9 mouse cellular contexts compared by ENCODE assay signal in genomic region chr7:16848579-16848978, GRCm38 (mm10). TPM values are rescaled to one million over a fixed set of nuclear protein-coding genes. Genes with fewer than 3 reads are reported as not detected.
DNase-seq lines count a peak whose midpoint lies in the region; ATAC-seq and TF ChIP-seq lines count a peak whose summit lies in the region.
"Had no signal": no experiment of that assay in that cellular context is flagged by ENCODE, and none has a peak within 500 bp of the region (broad histone marks: within the 10 kb centered on the region; RNA-seq: fewer than 3 reads in every experiment).

No protein-coding gene starts in this region.

- no peak for TF ChIP-seq POLR2A in thymus, adult 2 months (IDR thresholded peaks at IDR 0.05; ENCODE audit: control insufficient read depth, extremely low read depth, insufficient read depth, low read length, poor library complexity)

- no peak overlapping the region for H3K27ac ChIP-seq in neural tube, embryonic 15.5 days (replicated peaks)
- H3K27ac ChIP-seq in thymus, adult 2 months (ENCODE audit: control insufficient read depth, insufficient read depth, low read length) = no peak overlapping the region
- H3K27ac ChIP-seq: limb, embryonic 15.5 days had no signal

- TF ChIP-seq CTCF in thymus, adult 2 months (IDR thresholded peaks at IDR 0.05; ENCODE audit: borderline replicate concordance, control insufficient read depth, extremely low read depth, insufficient read depth, low read length, poor library complexity) = peak; percentile 68; the same call in 1 of the 2 replicates

- H3K27me3 ChIP-seq in neural tube, embryonic 15.5 days (replicated peaks) = no peaks in the 10 kb centered on the region
- H3K27me3 ChIP-seq in thymus, adult 2 months (ENCODE audit: control insufficient read depth, insufficient read depth, low read length) = no peaks in the 10 kb centered on the region
- H3K27me3 ChIP-seq: limb, embryonic 15.5 days had no signal

- no peaks in the 10 kb centered on the region for H3K9me3 ChIP-seq in neural tube, embryonic 15.5 days (replicated peaks)
- H3K9me3 ChIP-seq: limb, embryonic 15.5 days had no signal

- H3K4me1 ChIP-seq in neural tube, embryonic 15.5 days = peaks cover 23% of the 10 kb centered on the region
- peaks cover 4% of the 10 kb centered on the region; the same call in 1 of the 2 replicates for H3K4me1 ChIP-seq in thymus, adult 2 months (replicated peaks; ENCODE audit: control insufficient read depth, insufficient read depth, low read length)

- H3K36me3 ChIP-seq in neural tube, embryonic 15.5 days = peaks cover 24% of the 10 kb centered on the region
- peaks cover 66% of the 10 kb centered on the region for H3K36me3 ChIP-seq in thymus, adult 2 months (ENCODE audit: control insufficient read depth, insufficient read depth, low read length)

- H3K4me2 ChIP-seq in neural tube, embryonic 15.5 days = no peak overlapping the region
- H3K4me2 ChIP-seq: limb, embryonic 15.5 days had no signal

- 21% methylated on average over 17 of the region's 17 CpGs for WGBS in neural tube, embryonic 15.5 days
- WGBS in thymus, adult 2 months = 80% methylated on average over 17 of the region's 17 CpGs

- no peak overlapping the region for H3K4me3 ChIP-seq in neural tube, embryonic 15.5 days (replicated peaks)
- H3K4me3 ChIP-seq in thymus, adult 2 months (ENCODE audit: control insufficient read depth, insufficient read depth, low read length) = no peak overlapping the region
- H3K4me3 ChIP-seq: limb, embryonic 15.5 days had no signal

- no peak for ATAC-seq in CD4-positive, CD25-positive, alpha-beta regulatory T cell, adult 4 months
- no peak for ATAC-seq in neural tube, embryonic 15.5 days (ENCODE audit: low FRiP score)

- peak; percentile 76 for DNase-seq in CD4-positive, CD25-positive, alpha-beta regulatory T cell, adult 2 months (ENCODE audit: low read depth, low spot score)
- DNase-seq in neural tube, embryonic 10.5 days (ENCODE audit: extremely low spot score, low spot score) = peak; percentile 63
- DNase-seq in embryo, embryonic 9.5 days (ENCODE audit: extremely low spot score) = peak; percentile 47
- peak; percentile 73 to 78 for DNase-seq in kidney, postnatal 4 days
- DNase-seq in lung, postnatal 36 days = peak; percentile 70
- DNase-seq in thymus, adult 2 months = peak; percentile 56

- no peak overlapping the region for H3K9ac ChIP-seq in neural tube, embryonic 15.5 days (replicated peaks)
- H3K9ac ChIP-seq: limb, embryonic 15.5 days had no signal

RNA-seq across cellular contexts. Expression of gene Prkd2, which starts 5.9 kb away (rescaled TPM):
- polyA plus RNA-seq in CD4-positive, CD25-positive, alpha-beta regulatory T cell, adult 4 months (2017; shearing (Covaris generic)) = 10 to 100 TPM; 57.3 to 60.0 TPM
- polyA plus RNA-seq in neural tube, embryonic 15.5 days (2015; fragmentation: Nextera tagmentation; extraction: Ambion mirVana) = 5.0 and 8.4 TPM in 2 replicates
- polyA plus RNA-seq in thymus, adult 2 months (2012; rRNA removed) = 363 and 406 TPM in 2 replicates

RNA-seq across cellular contexts. Expression of gene Dact3, which starts 26.5 kb away (rescaled TPM):
- not detected for polyA plus RNA-seq in CD4-positive, CD25-positive, alpha-beta regulatory T cell, adult 4 months (2017; shearing (Covaris generic))
- 3.7 and 4.8 TPM in 2 replicates for polyA plus RNA-seq in neural tube, embryonic 15.5 days (2015; fragmentation: Nextera tagmentation; extraction: Ambion mirVana)
- polyA plus RNA-seq in thymus, adult 2 months (2012; rRNA removed) = 3.8 and 4.4 TPM in 2 replicates

RNA-seq across cellular contexts. Expression of gene Fkrp, which starts 32.0 kb away (rescaled TPM):
- 10 to 100 TPM in 1 of 2 experiments, 1 to 10 TPM in 1; 6.8 to 11.2 TPM for polyA plus RNA-seq in CD4-positive, CD25-positive, alpha-beta regulatory T cell, adult 4 months (2017; shearing (Covaris generic))
- polyA plus RNA-seq in neural tube, embryonic 15.5 days (2015; fragmentation: Nextera tagmentation; extraction: Ambion mirVana) = 48.4 and 50.4 TPM in 2 replicates
- polyA plus RNA-seq in thymus, adult 2 months (2012; rRNA removed) = 48.7 and 51.5 TPM in 2 replicates

RNA-seq across cellular contexts. Expression of gene Strn4, which starts 32.9 kb away (rescaled TPM):
- 10 to 100 TPM; 19.2 TPM for polyA plus RNA-seq in CD4-positive, CD25-positive, alpha-beta regulatory T cell, adult 4 months (2017; shearing (Covaris generic))
- 139 and 156 TPM in 2 replicates for polyA plus RNA-seq in neural tube, embryonic 15.5 days (2015; fragmentation: Nextera tagmentation; extraction: Ambion mirVana)
- polyA plus RNA-seq in thymus, adult 2 months (2012; rRNA removed) = 307 and 318 TPM in 2 replicates

RNA-seq across cellular contexts. Expression of gene Gng8, which starts 43.0 kb away (rescaled TPM):
- not detected for polyA plus RNA-seq in CD4-positive, CD25-positive, alpha-beta regulatory T cell, adult 4 months (2017; shearing (Covaris generic))
- 4.0 and 4.1 TPM in 2 replicates for polyA plus RNA-seq in neural tube, embryonic 15.5 days (2015; fragmentation: Nextera tagmentation; extraction: Ambion mirVana)
- polyA plus RNA-seq in thymus, adult 2 months (2012; rRNA removed) = 0.62 and 1.7 TPM in 2 replicates
